Mouse (Mus musculus): Measurements from ENCODE around the gene Abca13. TPM values are rescaled to one million over a fixed set of nuclear protein-coding genes. Genes with fewer than 3 reads are reported as not detected.

Gene Abca13
- polyA plus RNA-seq, 1 experiment: not detected

DNA sequence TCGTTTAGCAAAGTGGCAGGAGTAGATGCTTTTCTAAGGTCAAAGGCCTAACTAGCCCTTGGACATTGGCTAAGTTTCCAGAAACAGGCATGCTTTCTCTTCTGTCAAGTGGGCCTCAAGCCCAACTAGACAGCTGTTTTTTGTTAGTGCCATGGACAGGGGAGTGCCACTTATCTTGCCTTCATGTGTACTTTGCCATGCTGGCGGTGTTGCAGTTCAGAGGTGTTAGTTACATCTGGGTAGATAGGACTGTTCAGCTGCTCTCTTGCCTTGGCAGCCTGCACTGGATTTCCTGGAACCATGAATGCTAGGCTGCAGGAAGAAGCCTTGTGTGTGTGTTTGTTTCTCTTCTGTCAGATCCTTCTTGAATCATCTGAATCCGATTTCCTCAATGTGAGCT lies 235.7 kb downstream of the Abca13 start:
- H3K27ac ChIP-seq (ENCODE audit: insufficient read depth, low read length): no peak overlapping the region
- H3K9me3 ChIP-seq (replicated peaks; ENCODE audit: control insufficient read depth, insufficient read depth, low read length, poor library complexity, severe bottlenecking): no peaks in the 10 kb centered on the region
- TF ChIP-seq EP300 (IDR thresholded peaks at IDR 0.05; ENCODE audit: insufficient read depth, low read depth, low read length): no peak
- TF ChIP-seq POLR2A (IDR thresholded peaks at IDR 0.05; ENCODE audit: insufficient read depth, low read length): no peak
- TF ChIP-seq CTCF (IDR thresholded peaks at IDR 0.05; ENCODE audit: low read depth, low read length): no peak
- H3K4me1 ChIP-seq (ENCODE audit: control insufficient read depth, insufficient read depth, low read length): no peaks in the 10 kb centered on the region
- H3K36me3 ChIP-seq (ENCODE audit: control insufficient read depth, insufficient read depth, low read length, poor library complexity, severe bottlenecking): no peaks in the 10 kb centered on the region
- H3K27me3 ChIP-seq (ENCODE audit: control insufficient read depth, insufficient read depth, low read length, poor library complexity, severe bottlenecking): no peaks in the 10 kb centered on the region
- no peak overlapping the region for H3K4me3 ChIP-seq (ENCODE audit: low read depth, low read length)
- H3K9ac ChIP-seq (ENCODE audit: low read depth, poor library complexity, severe bottlenecking): no peak overlapping the region

DNA sequence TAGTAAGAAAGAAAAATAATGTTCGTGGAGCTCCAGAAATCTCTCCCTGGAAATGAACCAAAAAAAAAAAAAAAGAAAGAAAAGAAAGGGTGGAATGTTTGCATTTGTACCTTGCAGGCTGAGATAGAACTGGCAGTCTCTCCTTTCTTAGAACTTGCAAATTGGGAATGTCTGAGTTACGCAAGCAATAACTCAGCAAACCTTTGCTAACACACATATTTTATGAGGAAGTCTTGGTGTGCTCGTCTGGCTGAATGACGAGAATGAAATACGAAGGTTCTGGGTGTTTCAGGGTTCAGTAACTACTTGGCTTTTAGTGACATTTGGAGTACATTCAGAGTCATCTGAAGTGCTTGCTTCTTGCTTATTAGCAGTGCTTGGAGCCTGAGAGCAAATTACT lies 241.1 kb downstream of the Abca13 start:
- TF ChIP-seq EP300 (IDR thresholded peaks at IDR 0.05; ENCODE audit: insufficient read depth, low read depth, low read length) (no peak), CTCF (IDR thresholded peaks at IDR 0.05; ENCODE audit: low read depth, low read length) (no peak), POLR2A (IDR thresholded peaks at IDR 0.05; ENCODE audit: insufficient read depth, low read length) (no peak)
- Histone ChIP-seq H3K4me1 (ENCODE audit: control insufficient read depth, insufficient read depth, low read length) (no peaks in the 10 kb centered on the region), H3K9ac (ENCODE audit: low read depth, poor library complexity, severe bottlenecking) (no peak overlapping the region), H3K36me3 (ENCODE audit: control insufficient read depth, insufficient read depth, low read length, poor library complexity, severe bottlenecking) (no peaks in the 10 kb centered on the region), H3K27me3 (ENCODE audit: control insufficient read depth, insufficient read depth, low read length, poor library complexity, severe bottlenecking) (no peaks in the 10 kb centered on the region), H3K4me3 (ENCODE audit: low read depth, low read length) (no peak overlapping the region), H3K9me3 (replicated peaks; ENCODE audit: control insufficient read depth, insufficient read depth, low read length, poor library complexity, severe bottlenecking) (no peaks in the 10 kb centered on the region), H3K27ac (ENCODE audit: insufficient read depth, low read length) (no peak overlapping the region)

DNA sequence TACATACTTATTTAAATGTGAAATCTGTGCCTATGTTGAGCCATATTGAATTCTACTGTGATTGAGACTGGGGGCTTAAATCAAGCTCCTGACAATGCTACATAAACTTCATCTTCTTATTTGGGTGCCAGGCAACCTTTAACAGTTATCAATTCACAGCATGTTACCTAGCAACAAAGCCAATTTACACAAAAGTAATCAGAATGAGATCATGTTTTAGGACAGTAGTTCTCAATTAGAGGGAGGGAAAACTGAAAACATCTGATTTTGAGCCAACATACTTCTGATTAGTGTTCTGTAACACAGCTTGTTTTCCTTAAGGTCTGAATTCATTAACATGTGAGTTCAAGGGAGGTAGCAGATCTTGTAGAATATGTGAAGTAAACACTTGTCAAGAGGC lies 244.9 kb downstream of the Abca13 start:
- Histone ChIP-seq H3K27me3 (ENCODE audit: control insufficient read depth, insufficient read depth, low read length, poor library complexity, severe bottlenecking) (no peaks in the 10 kb centered on the region), H3K27ac (ENCODE audit: insufficient read depth, low read length) (no peak overlapping the region), H3K9me3 (replicated peaks; ENCODE audit: control insufficient read depth, insufficient read depth, low read length, poor library complexity, severe bottlenecking) (no peaks in the 10 kb centered on the region), H3K9ac (ENCODE audit: low read depth, poor library complexity, severe bottlenecking) (no peak overlapping the region), H3K36me3 (ENCODE audit: control insufficient read depth, insufficient read depth, low read length, poor library complexity, severe bottlenecking) (no peaks in the 10 kb centered on the region), H3K4me1 (ENCODE audit: control insufficient read depth, insufficient read depth, low read length) (no peaks in the 10 kb centered on the region), H3K4me3 (ENCODE audit: low read depth, low read length) (no peak overlapping the region)
- TF ChIP-seq POLR2A (IDR thresholded peaks at IDR 0.05; ENCODE audit: insufficient read depth, low read length) (no peak), EP300 (IDR thresholded peaks at IDR 0.05; ENCODE audit: insufficient read depth, low read depth, low read length) (no peak), CTCF (IDR thresholded peaks at IDR 0.05; ENCODE audit: low read depth, low read length) (no peak)

DNA sequence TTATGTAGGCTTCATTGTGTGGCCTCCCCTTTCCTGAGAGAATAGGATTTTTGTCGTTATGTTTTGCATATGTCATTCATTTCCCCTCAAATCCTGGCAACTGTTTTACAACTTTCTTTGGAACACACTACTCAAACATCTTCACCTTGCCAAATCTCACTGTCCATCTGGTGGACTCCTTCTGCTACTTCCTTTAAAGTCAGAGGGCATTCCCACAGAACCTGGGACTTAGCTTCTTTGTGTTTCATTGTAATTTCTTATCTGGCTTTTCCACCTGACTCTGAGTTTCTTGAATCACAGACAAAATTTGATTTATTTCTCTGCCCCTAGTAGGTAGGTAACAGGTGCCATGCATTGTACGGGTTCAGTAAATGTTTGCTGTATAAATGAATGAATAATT lies 248.0 kb downstream of the Abca13 start:
- Histone ChIP-seq H3K9ac (ENCODE audit: low read depth, poor library complexity, severe bottlenecking) (no peak overlapping the region), H3K9me3 (replicated peaks; ENCODE audit: control insufficient read depth, insufficient read depth, low read length, poor library complexity, severe bottlenecking) (no peaks in the 10 kb centered on the region), H3K4me3 (ENCODE audit: low read depth, low read length) (no peak overlapping the region), H3K36me3 (ENCODE audit: control insufficient read depth, insufficient read depth, low read length, poor library complexity, severe bottlenecking) (no peaks in the 10 kb centered on the region), H3K27me3 (ENCODE audit: control insufficient read depth, insufficient read depth, low read length, poor library complexity, severe bottlenecking) (no peaks in the 10 kb centered on the region), H3K4me1 (ENCODE audit: control insufficient read depth, insufficient read depth, low read length) (no peaks in the 10 kb centered on the region), H3K27ac (ENCODE audit: insufficient read depth, low read length) (no peak overlapping the region)
- TF ChIP-seq POLR2A (IDR thresholded peaks at IDR 0.05; ENCODE audit: insufficient read depth, low read length) (no peak), CTCF (IDR thresholded peaks at IDR 0.05; ENCODE audit: low read depth, low read length) (no peak), EP300 (IDR thresholded peaks at IDR 0.05; ENCODE audit: insufficient read depth, low read depth, low read length) (no peak)

DNA sequence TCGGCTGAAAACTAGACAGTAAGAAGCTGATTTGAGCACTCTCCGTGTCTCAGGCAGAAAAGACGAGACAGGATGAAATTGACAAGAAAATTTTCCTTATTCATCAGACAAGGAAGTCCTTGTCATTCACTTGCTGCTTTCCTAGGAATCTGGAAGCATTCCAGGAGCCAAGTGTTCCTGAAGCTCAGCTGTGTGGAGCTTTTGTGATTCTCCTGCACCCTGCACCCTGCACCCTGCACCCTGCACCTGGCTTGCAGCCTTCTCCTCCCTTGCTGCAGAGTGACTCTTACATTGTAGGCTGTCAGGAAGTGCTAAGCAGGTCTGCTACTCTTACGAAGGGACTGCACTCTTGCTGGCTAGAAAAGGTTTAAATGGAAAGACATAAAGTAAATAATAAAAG lies 249.4 kb downstream of the Abca13 start:
- H3K9ac ChIP-seq (ENCODE audit: low read depth, poor library complexity, severe bottlenecking): no peak overlapping the region
- no peak overlapping the region for H3K27ac ChIP-seq (ENCODE audit: insufficient read depth, low read length)
- H3K4me3 ChIP-seq (ENCODE audit: low read depth, low read length): no peak overlapping the region
- no peaks in the 10 kb centered on the region for H3K27me3 ChIP-seq (ENCODE audit: control insufficient read depth, insufficient read depth, low read length, poor library complexity, severe bottlenecking)
- no peaks in the 10 kb centered on the region for H3K36me3 ChIP-seq (ENCODE audit: control insufficient read depth, insufficient read depth, low read length, poor library complexity, severe bottlenecking)
- TF ChIP-seq EP300 (IDR thresholded peaks at IDR 0.05; ENCODE audit: insufficient read depth, low read depth, low read length): no peak
- TF ChIP-seq CTCF (IDR thresholded peaks at IDR 0.05; ENCODE audit: low read depth, low read length): no peak
- no peaks in the 10 kb centered on the region for H3K4me1 ChIP-seq (ENCODE audit: control insufficient read depth, insufficient read depth, low read length)
- H3K9me3 ChIP-seq (replicated peaks; ENCODE audit: control insufficient read depth, insufficient read depth, low read length, poor library complexity, severe bottlenecking): no peaks in the 10 kb centered on the region

DNA sequence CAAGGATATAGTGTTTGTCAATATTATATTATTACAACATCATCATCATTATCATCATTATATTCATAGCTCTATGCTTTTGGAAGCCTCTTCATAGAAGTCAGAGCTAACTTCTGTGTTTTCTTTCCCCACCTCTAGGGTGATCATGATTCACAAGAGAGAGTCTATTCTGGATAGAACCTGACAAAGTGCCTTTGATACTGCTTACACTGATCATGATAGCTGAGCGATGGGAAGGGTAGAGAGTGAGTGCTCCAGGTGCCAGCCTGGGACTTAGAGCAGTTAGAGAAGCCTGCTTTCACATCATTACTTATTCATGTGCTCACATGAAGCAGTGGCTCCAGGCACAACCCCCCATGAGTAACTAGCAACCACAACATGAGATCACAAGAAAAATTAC lies 280.7 kb downstream of the Abca13 start:
- Histone ChIP-seq H3K9ac (ENCODE audit: low read depth, poor library complexity, severe bottlenecking) (no peak overlapping the region), H3K27me3 (ENCODE audit: control insufficient read depth, insufficient read depth, low read length, poor library complexity, severe bottlenecking) (no peaks in the 10 kb centered on the region), H3K36me3 (ENCODE audit: control insufficient read depth, insufficient read depth, low read length, poor library complexity, severe bottlenecking) (no peaks in the 10 kb centered on the region), H3K27ac (ENCODE audit: insufficient read depth, low read length) (no peak overlapping the region), H3K9me3 (replicated peaks; ENCODE audit: control insufficient read depth, insufficient read depth, low read length, poor library complexity, severe bottlenecking) (no peaks in the 10 kb centered on the region), H3K4me3 (ENCODE audit: low read depth, low read length) (no peak overlapping the region), H3K4me1 (ENCODE audit: control insufficient read depth, insufficient read depth, low read length) (no peaks in the 10 kb centered on the region)
- TF ChIP-seq EP300 (IDR thresholded peaks at IDR 0.05; ENCODE audit: insufficient read depth, low read depth, low read length) (no peak), CTCF (IDR thresholded peaks at IDR 0.05; ENCODE audit: low read depth, low read length) (no peak), POLR2A (IDR thresholded peaks at IDR 0.05; ENCODE audit: insufficient read depth, low read length) (no peak)
